Mouse (Mus musculus) CH12.LX (cell line): Measurements from ENCODE around the gene Dhcr7.

Source experiments
- CTCF ChIP-seq, 2 experiments: IDR thresholded peaks in 1 of 2; conservative IDR thresholded peaks in 1 of 2; 2 replicates each; pipeline ENCODE4 v1.5.1; 2011 to 2012; ENCODE audit warnings: low read depth in 2 of 2, low read length in 2 of 2, improper control_type of control experiment in 1 of 2, inconsistent platforms in 1 of 2, mild to moderate bottlenecking in 1 of 2, moderate library complexity in 1 of 2
- ELF1 ChIP-seq: IDR thresholded peaks from 2 replicates; pipeline ENCODE4 v1.6.1; 2014; ENCODE audit warnings: low read depth, mild to moderate bottlenecking, inconsistent platforms, low read length, improper control_type of control experiment
- EP300 ChIP-seq: IDR thresholded peaks from 2 replicates; pipeline ENCODE4 v1.6.1; 2011; ENCODE audit warnings: low read length, improper control_type of control experiment
- MAZ ChIP-seq: IDR thresholded peaks from 2 replicates; pipeline ENCODE4 v1.6.1; 2012; ENCODE audit warnings: low read depth, mild to moderate bottlenecking, inconsistent platforms, low read length, improper control_type of control experiment, moderate library complexity
- POLR2A ChIP-seq: IDR thresholded peaks from 2 replicates; pipeline ENCODE4 v1.6.1; 2011; ENCODE audit warnings: low read depth, mild to moderate bottlenecking, improper control_type of control experiment, low read length
- TBP ChIP-seq: conservative IDR thresholded peaks from 2 replicates; pipeline ENCODE4 v1.6.1; 2011; ENCODE audit warnings: low read depth, low read length, improper control_type of control experiment
- TCF12 ChIP-seq: IDR thresholded peaks from 2 replicates; pipeline ENCODE4 v1.6.1; 2014; ENCODE audit warnings: low read depth, mild to moderate bottlenecking, inconsistent platforms, low read length, improper control_type of control experiment
- USF1 ChIP-seq: IDR thresholded peaks from 2 replicates; pipeline ENCODE4 v1.6.1; 2014; ENCODE audit warnings: low read depth, mild to moderate bottlenecking, inconsistent platforms, low read length, improper control_type of control experiment
- ZNF384 ChIP-seq: IDR thresholded peaks from 2 replicates; pipeline ENCODE4 v1.6.1; 2012; ENCODE audit warnings: low read depth, low read length, improper control_type of control experiment, inconsistent platforms

DNA sequence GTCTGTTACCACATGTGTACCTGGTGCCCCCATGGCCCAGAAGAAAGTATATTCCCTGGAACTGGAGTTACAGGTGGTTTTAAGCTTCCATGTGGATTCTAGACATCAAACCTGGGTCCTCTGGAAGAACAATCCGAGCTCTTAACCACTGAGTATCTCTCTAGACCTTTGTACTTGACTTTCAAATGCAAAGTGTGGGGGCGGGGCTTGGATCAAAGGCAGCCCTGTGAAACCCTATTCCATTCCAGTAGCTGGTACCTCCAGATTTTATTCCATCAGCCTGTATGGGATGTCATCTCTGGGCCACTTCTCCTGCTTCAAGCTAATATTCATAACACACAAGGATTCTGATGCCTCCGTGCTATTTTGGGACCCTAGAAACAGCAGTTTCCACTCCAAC is 46.8 kb upstream of the Dhcr7 start:
- TF ChIP-seq CTCF (conservative IDR thresholded peaks at IDR 0.05 in 1 of 2, IDR thresholded peaks at IDR 0.05 in 1 of 2; ENCODE audit: low read depth in 2 of 2, low read length in 2 of 2) = no peak
- TF ChIP-seq TBP = no peak
- TF ChIP-seq TCF12 = no peak
- no peak for TF ChIP-seq USF1
- no peak for TF ChIP-seq MAZ
- no peak for TF ChIP-seq EP300
- TF ChIP-seq ELF1 = no peak
- TF ChIP-seq POLR2A = no peak
- no peak for TF ChIP-seq ZNF384
